Mouse (Mus musculus) spleen, adult 2 months (tissue): ENCODE data around the gene Cir1.

ENCODE experiments used
- CTCF ChIP-seq: fragments of 200-500 bp; IDR thresholded peaks from 2 replicates; pipeline ENCODE4 v1.5.1; 2011; ENCODE audit warnings: mild to moderate bottlenecking, inconsistent platforms; ENCODE audit not compliant: insufficient read depth, insufficient read length, insufficient replicate concordance; ENCODE audit errors: extremely low read depth
- POLR2A ChIP-seq: fragments of 200-500 bp; IDR thresholded peaks from 2 replicates; pipeline ENCODE4 v1.6.1; 2011; ENCODE audit warnings: low read depth, low read length, inconsistent platforms

DNA sequence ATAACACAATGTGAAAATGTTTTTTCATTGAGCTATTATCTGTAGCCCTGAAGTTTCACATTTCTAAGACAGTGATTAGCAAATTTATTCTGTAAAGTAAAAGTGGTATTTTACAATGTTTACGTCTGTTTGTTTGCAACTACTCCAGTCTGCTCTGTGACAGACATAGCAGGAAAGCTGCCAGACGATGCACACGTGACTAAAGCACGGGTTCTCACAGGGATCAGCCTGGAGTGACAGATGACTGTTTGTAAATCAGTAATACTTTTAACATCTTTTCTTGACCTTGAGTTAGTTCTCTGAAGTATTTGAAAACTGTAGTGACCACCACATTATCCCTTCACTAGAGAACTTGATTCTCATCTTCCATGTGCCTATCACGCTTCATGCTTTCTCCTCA lies 8.0 kb downstream of the Cir1 start:
- TF ChIP-seq CTCF: no peak
- no peak for TF ChIP-seq POLR2A
